Mouse (Mus musculus) adrenal gland, adult 18-20 months (tissue): ENCODE results near the gene Sf3a2. TPM values are rescaled to one million over a fixed set of nuclear protein-coding genes. Genes with fewer than 3 reads are reported as not detected.

Experiments used
- DNase-seq, 2 experiments: peaks; one replicate each; pipeline ENCODE4 v3.0.0; 2021 to 2022; ENCODE audit warnings: low spot score in 2 of 2
- total RNA-seq, 2 experiments: library from RNA; stranded (reverse); gene quantifications; 1 replicate in 1 of 2; 2 replicates in 1 of 2; pipeline ENCODE4 v1.2.3; 2021

The Sf3a2 gene
- total RNA-seq, 2 experiments from 2014 or later = 47.8 to 50.5 TPM

GRCm38 (mm10) chr10:80774981-80775380, 23.0 kb upstream of the Sf3a2 start:
- DNase-seq = no peak

GRCm38 (mm10) chr10:80775731-80776130, 22.3 kb upstream of the Sf3a2 start:
- DNase-seq = no peak

GRCm38 (mm10) chr10:80776358-80776869, 21.6 kb upstream of the Sf3a2 start:
- no peak for DNase-seq

- no peak for DNase-seq
These were observed 20.9 kb upstream of the Sf3a2 start for GRCm38 (mm10) chr10:80777123-80777522.

- DNase-seq = no peak
These were observed 18.4 kb upstream of the Sf3a2 start for GRCm38 (mm10) chr10:80779565-80779964.

GRCm38 (mm10) chr10:80784302-80784701, 13.7 kb upstream of the Sf3a2 start:
- no peak for DNase-seq

- no peak for DNase-seq
These were observed 13.1 kb upstream of the Sf3a2 start for GRCm38 (mm10) chr10:80784871-80785270.

GRCm38 (mm10) chr10:80785963-80786362, 12.0 kb upstream of the Sf3a2 start:
- DNase-seq = no peak

- DNase-seq = no peak
These were observed 10.5 kb upstream of the Sf3a2 start for GRCm38 (mm10) chr10:80787517-80787916.

GRCm38 (mm10) chr10:80790761-80791404, 7.1 kb upstream of the Sf3a2 start:
- DNase-seq = no peak

- DNase-seq = no peak
These were observed 6.4 kb upstream of the Sf3a2 start for GRCm38 (mm10) chr10:80791476-80792174.

- DNase-seq = no peak
These were observed 5.6 kb upstream of the Sf3a2 start for GRCm38 (mm10) chr10:80792175-80793032.

- DNase-seq = no peak
These were observed 4.8 kb upstream of the Sf3a2 start for GRCm38 (mm10) chr10:80793033-80793784.

GRCm38 (mm10) chr10:80793803-80794202, 4.2 kb upstream of the Sf3a2 start:
- DNase-seq = no peak

- DNase-seq = no peak
These were observed 3.2 kb upstream of the Sf3a2 start for GRCm38 (mm10) chr10:80794750-80795149.

GRCm38 (mm10) chr10:80796307-80796848, 1.6 kb upstream of the Sf3a2 start:
- DNase-seq = no peak

GRCm38 (mm10) chr10:80797186-80798149, 530 bp upstream of the Sf3a2 start:
- no peak for DNase-seq

- DNase-seq = no peak
These were observed 1.1 kb downstream of the Sf3a2 start for GRCm38 (mm10) chr10:80799070-80799566.

GRCm38 (mm10) chr10:80802204-80802912, 4.4 kb downstream of the Sf3a2 start:
- no peak for DNase-seq
